Mouse (Mus musculus) central nervous system, embryonic 18 days (tissue): ENCODE measurements around the gene Olfr643. TPM values are rescaled to one million over a fixed set of nuclear protein-coding genes. Genes with fewer than 3 reads are reported as not detected.

Experiments used
- polyA plus RNA-seq: library from polyadenylated mRNA; depleted of rRNA; stranded (reverse); fragments of >200 nt; gene quantifications from 2 replicates; pipeline ENCODE4 v1.2.3, GENCODE M21; 2012; rRNA removed

Gene Olfr643
- not detected in 2 replicates for polyA plus RNA-seq

GRCm38 (mm10) chr7:104137305-104137704 is at the start of gene Olfr643:
Olfr643 (minus strand) TSS chr7:104137405.

GRCm38 (mm10) chr7:104183292-104183691 is 46.1 kb upstream of the Olfr643 start, which contains the start of gene Olfr648:
Olfr648 (minus strand) TSS chr7:104183392.

DNA sequence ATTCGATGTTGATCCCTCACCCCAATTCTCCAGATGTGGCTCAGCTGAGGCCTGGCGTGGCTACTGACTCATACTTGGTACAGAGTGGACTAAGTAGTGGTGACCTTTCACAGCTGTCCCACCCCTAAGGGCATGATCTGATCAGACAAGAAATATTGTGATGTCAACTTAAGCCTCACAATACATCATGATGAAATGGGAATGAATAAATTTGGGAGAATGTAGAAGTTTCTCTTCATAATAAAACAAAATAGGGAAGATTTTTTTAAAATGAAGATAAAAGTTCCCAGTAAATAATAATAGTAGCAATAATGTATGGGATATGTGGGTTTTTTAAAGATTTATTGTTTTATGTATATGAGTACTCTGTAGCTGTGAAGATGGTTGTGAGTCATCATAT is 13.3 kb upstream of the Olfr643 start, which contains the start of gene Ubqlnl:
Ubqlnl (minus strand) TSS at position 101 of the 400 bp plus-strand sequence.

DNA sequence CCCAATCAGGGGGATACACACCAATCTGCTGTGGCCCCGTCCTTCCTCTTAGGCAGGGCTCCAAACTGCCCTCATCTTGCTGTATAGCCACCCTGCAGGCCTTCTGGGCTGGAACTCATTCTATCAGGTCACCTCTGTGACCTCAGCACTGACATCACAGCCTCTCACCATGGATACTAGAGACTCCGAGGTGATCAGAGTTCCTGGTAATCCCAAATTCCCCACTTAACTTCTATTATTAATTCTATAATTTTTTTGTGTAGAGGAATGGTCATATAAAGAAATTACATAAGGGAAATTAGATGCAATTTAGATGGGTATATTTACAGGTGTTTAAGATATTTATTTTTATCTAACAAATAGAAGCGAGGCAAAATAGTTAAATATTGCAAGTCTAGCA is 6.0 kb upstream of the Olfr643 start, which contains the start of gene Ubqln3:
Ubqln3 (minus strand) TSS at position 101 of the 400 bp plus-strand sequence.

GRCm38 (mm10) chr7:104129726-104130125 is 7.5 kb downstream of the Olfr643 start, which contains the start of gene Ubqln5:
Ubqln5 (minus strand) TSS chr7:104129826.

DNA sequence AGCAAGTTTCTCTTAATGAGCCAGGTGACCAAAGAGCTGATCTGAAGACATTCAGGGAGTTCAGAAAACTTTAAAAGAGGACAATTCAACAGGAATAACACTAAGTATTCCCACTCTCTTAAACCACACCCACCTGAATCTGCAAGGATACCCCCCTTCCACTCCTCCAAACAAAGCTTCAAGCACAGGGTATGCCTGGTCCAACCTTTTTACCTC is 32.5 kb downstream of the Olfr643 start, which contains the start of gene Olfr646:
Olfr646 (plus strand) TSS at position 117 of the 216 bp plus-strand sequence.

DNA sequence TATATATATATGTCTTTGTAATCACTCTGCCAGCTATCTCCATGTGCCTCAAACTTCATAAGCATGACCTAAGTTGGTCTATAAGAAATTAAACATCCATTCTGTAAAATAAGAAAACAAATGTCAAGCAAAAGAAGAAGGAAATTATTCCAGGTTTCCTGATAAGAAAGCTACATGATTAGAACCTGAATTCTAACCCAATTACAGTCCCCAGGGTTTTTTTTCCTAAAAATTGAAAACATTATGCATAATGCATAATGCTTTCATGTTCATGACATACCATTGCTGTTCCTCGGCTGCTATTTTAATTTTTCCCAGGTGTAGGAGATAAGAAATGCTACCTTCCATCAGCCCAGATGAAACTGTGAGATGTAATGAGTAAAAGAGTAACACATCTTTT is 51.8 kb downstream of the Olfr643 start, which contains the start of gene Olfr645:
Olfr645 (minus strand) TSS at position 101 of the 400 bp plus-strand sequence.

GRCm38 (mm10) chr7:104071769-104072168 is 65.4 kb downstream of the Olfr643 start, which contains the start of gene Olfr644:
Olfr644 (minus strand) TSS chr7:104071869.

DNA sequence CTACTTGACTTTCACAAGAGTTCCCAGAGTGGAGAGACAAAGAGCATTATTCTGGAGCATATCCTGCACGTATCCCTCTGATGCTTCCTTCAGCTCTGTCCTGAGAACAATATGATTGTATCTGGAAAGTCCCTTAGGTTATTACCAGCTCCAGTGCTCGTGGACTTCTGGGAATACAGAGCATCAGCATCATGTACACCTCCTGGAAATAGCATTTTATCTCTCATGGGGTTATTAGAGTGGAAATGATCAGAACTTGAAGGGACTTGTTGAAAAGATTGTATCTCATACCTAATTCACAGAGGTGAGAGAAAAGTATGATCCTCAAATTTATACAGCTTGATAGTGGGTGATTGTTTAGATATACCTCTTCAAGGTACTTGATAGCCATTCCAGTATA is 75.9 kb downstream of the Olfr643 start, which contains the start of gene 4930516K23Rik:
4930516K23Rik (minus strand) TSS at position 101 of the 400 bp plus-strand sequence.

DNA sequence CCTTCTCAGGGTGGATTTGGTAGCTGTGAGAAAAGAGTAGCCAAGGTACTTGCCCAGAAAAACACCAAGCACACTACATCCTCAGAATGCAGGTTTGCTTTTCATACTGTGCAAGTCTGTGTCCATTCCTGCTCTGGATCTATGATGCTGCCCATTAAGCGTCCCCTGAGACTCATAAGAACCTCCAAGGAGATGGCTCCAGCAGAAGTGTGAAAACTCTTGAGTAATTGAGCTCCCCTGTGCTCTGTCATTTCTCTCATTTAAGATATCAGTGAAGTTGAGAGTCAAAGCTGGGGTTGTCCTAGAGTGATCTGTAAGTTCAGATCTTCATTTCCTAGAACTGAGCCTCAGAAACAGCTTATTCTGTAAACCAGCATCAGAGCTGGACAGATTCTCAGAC is 84.6 kb downstream of the Olfr643 start, which contains the start of gene Olfr642:
Olfr642 (minus strand) TSS at position 101 of the 400 bp plus-strand sequence.

GRCm38 (mm10) chr7:104035145-104035544 is 102.1 kb downstream of the Olfr643 start, which contains the start of gene Olfr641:
Olfr641 (plus strand) TSS chr7:104035445.

DNA sequence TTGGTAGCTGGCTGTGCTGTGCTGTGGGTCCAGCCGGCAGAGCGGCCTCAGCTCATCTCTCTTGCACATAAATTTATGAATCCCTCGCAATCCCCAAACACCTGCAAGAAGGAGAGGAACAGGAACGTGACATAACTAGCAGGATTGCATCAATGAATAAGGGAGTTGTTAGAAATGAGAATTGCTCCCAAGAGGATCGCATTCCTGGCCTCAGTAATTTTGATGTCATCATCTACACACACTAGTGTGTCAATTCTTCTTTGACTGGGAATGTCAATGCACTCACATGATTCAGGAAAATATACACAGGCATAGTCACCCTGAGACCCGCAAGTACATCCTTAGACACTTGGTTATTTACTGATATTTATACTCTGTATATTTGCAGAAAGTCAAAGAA is 111.7 kb downstream of the Olfr643 start, which contains the start of gene Olfr640:
Olfr640 (minus strand) TSS at position 101 of the 400 bp plus-strand sequence.

DNA sequence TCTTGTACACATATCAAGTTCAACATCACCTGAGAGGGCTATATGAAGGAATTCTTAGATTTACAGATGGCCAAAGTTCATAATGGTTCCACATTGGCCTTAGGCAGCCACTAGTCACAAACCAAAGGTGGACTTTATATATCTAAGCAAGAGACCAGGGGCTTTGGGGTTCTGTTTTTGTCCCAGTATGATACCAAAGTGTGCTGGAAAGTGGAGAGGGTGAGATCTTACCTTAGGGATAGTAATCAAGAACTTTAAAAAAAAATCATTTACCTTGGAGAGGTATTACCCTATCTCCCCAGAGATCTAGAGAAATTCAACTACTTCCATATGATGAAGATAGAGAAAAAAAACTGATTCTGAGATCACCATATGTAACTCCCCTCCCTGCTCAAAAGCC is 120.0 kb downstream of the Olfr643 start, which contains the start of gene Olfr639:
Olfr639 (minus strand) TSS at position 101 of the 400 bp plus-strand sequence.

GRCm38 (mm10) chr7:103998446-103998845 is 138.8 kb downstream of the Olfr643 start, which contains the start of gene Olfr638:
Olfr638 (plus strand) TSS chr7:103998746.

DNA sequence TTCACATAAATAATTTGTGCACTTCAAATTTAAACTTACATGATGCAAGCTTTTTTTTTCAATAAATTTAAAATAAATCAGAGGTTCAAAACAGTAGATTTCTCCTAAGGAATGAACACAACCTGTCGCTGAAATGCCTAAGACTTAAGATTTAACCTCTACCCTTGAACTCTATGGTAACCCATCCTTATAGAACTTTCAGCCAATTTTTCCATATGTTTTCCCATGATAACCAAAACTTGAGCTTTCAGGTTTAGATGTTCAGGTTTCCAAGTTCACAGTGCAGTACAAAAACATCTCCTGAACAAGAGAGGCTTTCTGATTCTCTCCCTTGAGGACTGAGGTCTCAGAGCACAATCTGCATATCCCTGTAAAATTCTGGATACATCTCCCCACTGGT is 166.4 kb downstream of the Olfr643 start, which contains the start of gene Olfr635:
Olfr635 (plus strand) TSS at position 301 of the 400 bp plus-strand sequence.

Other genes with a start within 250 kb of the Olfr643 start
- gene Olfr64, start 242.9 kb downstream of the Olfr643 start, polyA plus RNA-seq, result not detected in 2 replicates
- gene Olfr65, start 233.9 kb downstream of the Olfr643 start, polyA plus RNA-seq, result not detected in 2 replicates
- gene Olfr631, start 208.6 kb downstream of the Olfr643 start, polyA plus RNA-seq, result not detected in 2 replicates
- gene Olfr632, start 203.1 kb downstream of the Olfr643 start, polyA plus RNA-seq, result 0.03 TPM in 1 of 2 replicates, not detected in the other
- not detected in 2 replicates for gene Olfr633, start 193.0 kb downstream of the Olfr643 start, polyA plus RNA-seq
- gene Olfr635, start 166.3 kb downstream of the Olfr643 start, polyA plus RNA-seq, result not detected in 2 replicates
- gene Olfr638, start 138.7 kb downstream of the Olfr643 start, polyA plus RNA-seq, result not detected in 2 replicates
- 0.01 TPM in 1 of 2 replicates, not detected in the other for gene Olfr639, start 120.1 kb downstream of the Olfr643 start, polyA plus RNA-seq
- gene Olfr640, start 111.8 kb downstream of the Olfr643 start, polyA plus RNA-seq, result not detected in 2 replicates
- not detected in 2 replicates for gene Olfr641, start 102.0 kb downstream of the Olfr643 start, polyA plus RNA-seq
- gene Olfr642, start 84.7 kb downstream of the Olfr643 start, polyA plus RNA-seq, result not detected in 2 replicates
- gene 4930516K23Rik, start 76.0 kb downstream of the Olfr643 start, polyA plus RNA-seq, result not detected in 2 replicates
- not detected in 2 replicates for gene Olfr644, start 65.5 kb downstream of the Olfr643 start, polyA plus RNA-seq
- gene Olfr645, start 51.9 kb downstream of the Olfr643 start, polyA plus RNA-seq, result not detected in 2 replicates
- gene Olfr646, start 32.5 kb downstream of the Olfr643 start, polyA plus RNA-seq, result not detected in 2 replicates
- not detected in 2 replicates for gene Ubqln5, start 7.6 kb downstream of the Olfr643 start, polyA plus RNA-seq
- gene Ubqln3, start 5.9 kb upstream of the Olfr643 start, polyA plus RNA-seq, result not detected in 2 replicates
- gene Ubqlnl, start 13.2 kb upstream of the Olfr643 start, polyA plus RNA-seq, result not detected in 2 replicates
- 0.17 TPM in 1 of 2 replicates, not detected in the other for gene Olfm5, start 27.4 kb upstream of the Olfr643 start, polyA plus RNA-seq
- 0.17 and 0.18 TPM in 2 replicates for gene Olfr648, start 46.0 kb upstream of the Olfr643 start, polyA plus RNA-seq
- gene Olfr649, start 58.6 kb upstream of the Olfr643 start, polyA plus RNA-seq, result not detected in 2 replicates
- gene Trim6, start 81.4 kb upstream of the Olfr643 start, polyA plus RNA-seq, result 0.39 and 0.59 TPM in 2 replicates
- gene Trim34a, start 107.1 kb upstream of the Olfr643 start, polyA plus RNA-seq, result 2.1 and 3.1 TPM in 2 replicates
- 0.16 and 0.21 TPM in 2 replicates for gene Trim5, start 150.7 kb upstream of the Olfr643 start, polyA plus RNA-seq
- gene Trim12a, start 178.1 kb upstream of the Olfr643 start, polyA plus RNA-seq, result 2.9 and 3.8 TPM in 2 replicates
- 0.04 TPM in 1 of 2 replicates, not detected in the other for gene Trim34b, start 192.1 kb upstream of the Olfr643 start, polyA plus RNA-seq
- 1.7 and 1.9 TPM in 2 replicates for gene Trim12c, start 216.0 kb upstream of the Olfr643 start, polyA plus RNA-seq
- 0.05 TPM in 1 of 2 replicates, not detected in the other for gene Trim30b, start 232.5 kb upstream of the Olfr643 start, polyA plus RNA-seq